ENCODE assay signal across 8 mouse cellular contexts in the genomic region with DNA sequence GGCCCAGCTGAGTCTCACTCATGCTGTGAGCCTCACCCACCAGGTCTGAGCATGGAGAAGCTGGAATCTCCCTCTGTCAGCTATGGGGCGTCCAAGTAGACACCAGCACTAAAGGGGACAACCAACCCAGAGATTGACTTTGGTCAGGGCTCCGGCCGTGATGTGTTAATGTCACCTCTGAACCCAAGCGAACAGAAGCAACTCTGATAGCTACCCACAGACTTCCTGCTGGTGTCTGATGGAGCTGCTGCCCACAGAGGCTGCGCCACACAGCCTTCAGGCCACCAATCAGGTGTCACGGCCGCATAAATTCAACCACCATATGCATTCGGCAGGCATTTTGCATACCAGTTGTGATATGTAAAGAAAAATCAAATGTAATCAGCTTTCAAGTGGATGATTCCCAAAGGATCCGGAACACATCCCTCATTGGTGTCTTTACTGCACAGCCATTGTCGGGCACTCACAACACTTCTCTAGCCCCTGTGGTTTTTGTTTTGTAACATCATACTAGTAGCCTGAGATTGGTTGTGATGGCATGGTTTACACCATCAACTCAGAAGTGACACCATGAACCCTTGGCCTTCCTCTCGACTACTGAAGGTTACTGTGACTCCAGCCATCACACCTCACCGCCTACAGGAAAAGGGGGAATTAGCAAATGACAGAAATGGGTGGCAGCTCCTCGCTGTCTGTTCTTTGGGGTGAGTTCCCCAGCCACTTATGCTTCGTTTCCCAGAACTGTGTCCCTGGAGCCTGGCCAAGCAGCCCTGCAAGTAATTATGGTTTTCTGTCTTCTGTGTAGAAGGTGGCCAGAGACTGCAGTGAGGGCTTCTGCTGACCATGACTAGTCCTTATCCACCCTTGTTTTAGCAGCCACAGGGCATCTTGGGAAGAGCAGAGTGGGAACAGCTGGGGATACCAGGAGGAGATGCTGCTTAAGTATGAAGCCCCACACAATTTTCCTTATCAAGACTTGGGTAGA.
DNase-seq lines count a peak whose midpoint lies in the region; ATAC-seq lines count a peak whose summit lies in the region.

No protein-coding gene starts in this region.

- peak; percentile 56 for DNase-seq in intestine, embryonic 14.5 days (ENCODE audit: low spot score)
- peak; percentile 34 for DNase-seq in NIH3T3 (ENCODE audit: low read depth)
- peak; percentile 41 for DNase-seq in forebrain, embryonic 14.5 days (ENCODE audit: low spot score)
- DNase-seq in embryo, embryonic 10.5 days (ENCODE audit: low spot score), result no peak
- no peak for DNase-seq in left cerebral cortex, adult 8-10 months (ENCODE audit: low spot score in 2 of 2)
- no peak for DNase-seq in thymus, postnatal 14 days

- H3K27ac ChIP-seq in intestine, embryonic 14.5 days (ENCODE audit: low read depth), result peak overlapping the region; percentile 57; the same call in 1 of the 2 replicates
- H3K27ac ChIP-seq in intestine, embryonic 16.5 days (ENCODE audit: low read length), result no peak overlapping the region
- H3K27ac ChIP-seq in forebrain, embryonic 14.5 days (ENCODE audit: low read depth, low read length), result peak overlapping the region; percentile 68
- peak overlapping the region; percentile 58 for H3K27ac ChIP-seq in liver, embryonic 16.5 days (ENCODE audit: low read length)

- no peaks in the 10 kb centered on the region for H3K27me3 ChIP-seq in intestine, embryonic 14.5 days (replicated peaks; ENCODE audit: control insufficient read depth, insufficient read depth, low read length)
- no peaks in the 10 kb centered on the region for H3K27me3 ChIP-seq in intestine, embryonic 16.5 days (replicated peaks; ENCODE audit: control insufficient read depth, insufficient read depth, low read length)
- H3K27me3 ChIP-seq in forebrain, embryonic 14.5 days (replicated peaks; ENCODE audit: control insufficient read depth, insufficient read depth, low read length), result no peaks in the 10 kb centered on the region
- no peaks in the 10 kb centered on the region for H3K27me3 ChIP-seq in liver, embryonic 16.5 days (ENCODE audit: control insufficient read depth, insufficient read depth, low read depth, low read length)

- H3K4me2 ChIP-seq in intestine, embryonic 14.5 days (ENCODE audit: low read length), result no peak overlapping the region
- no peak overlapping the region for H3K4me2 ChIP-seq in intestine, embryonic 16.5 days (ENCODE audit: low read depth, low read length)
- H3K4me2 ChIP-seq in forebrain, embryonic 14.5 days (ENCODE audit: low read length), result no peak overlapping the region
- H3K4me2 ChIP-seq in liver, embryonic 16.5 days (ENCODE audit: low read depth, low read length), result no peak overlapping the region

- H3K36me3 ChIP-seq in intestine, embryonic 14.5 days (ENCODE audit: control insufficient read depth, insufficient read depth, low read length), result peaks cover 27% of the 10 kb centered on the region
- peaks cover 15% of the 10 kb centered on the region for H3K36me3 ChIP-seq in intestine, embryonic 16.5 days (ENCODE audit: control insufficient read depth, insufficient read depth, low read length)
- H3K36me3 ChIP-seq in forebrain, embryonic 14.5 days (ENCODE audit: control insufficient read depth, insufficient read depth, low read length), result peaks cover 65% of the 10 kb centered on the region
- no peaks in the 10 kb centered on the region for H3K36me3 ChIP-seq in liver, embryonic 16.5 days (ENCODE audit: control insufficient read depth, insufficient read depth)

- no peak for ATAC-seq in intestine, embryonic 14.5 days (replicated peaks; ENCODE audit: low FRiP score, low TSS enrichment, low read depth)
- no peak for ATAC-seq in intestine, embryonic 16.5 days
- ATAC-seq in forebrain, embryonic 14.5 days, result peak; percentile 2; the same call in 1 of the 2 replicates
- peak; percentile 32; the same call in 1 of the 2 replicates for ATAC-seq in liver, embryonic 16.5 days (ENCODE audit: low read depth)

- H3K9ac ChIP-seq in intestine, embryonic 14.5 days (ENCODE audit: low read length), result no peak overlapping the region
- H3K9ac ChIP-seq in intestine, embryonic 16.5 days (ENCODE audit: low read depth, low read length), result no peak overlapping the region
- no peak overlapping the region for H3K9ac ChIP-seq in forebrain, embryonic 14.5 days (ENCODE audit: low read length)
- no peak overlapping the region for H3K9ac ChIP-seq in liver, embryonic 16.5 days (ENCODE audit: low read depth, low read length)

- no peak overlapping the region for H3K4me3 ChIP-seq in intestine, embryonic 14.5 days (ENCODE audit: low read depth, low read length)
- H3K4me3 ChIP-seq in intestine, embryonic 16.5 days (ENCODE audit: low read length), result no peak overlapping the region
- no peak overlapping the region for H3K4me3 ChIP-seq in forebrain, embryonic 14.5 days (ENCODE audit: low read depth, low read length)
- H3K4me3 ChIP-seq in liver, embryonic 16.5 days (ENCODE audit: low read depth, low read length), result no peak overlapping the region

- H3K4me1 ChIP-seq in intestine, embryonic 14.5 days (replicated peaks; ENCODE audit: control insufficient read depth, insufficient read depth, low read length), result peaks cover 25% of the 10 kb centered on the region
- H3K4me1 ChIP-seq in intestine, embryonic 16.5 days (ENCODE audit: control insufficient read depth, insufficient read depth, low read length), result peaks cover 9% of the 10 kb centered on the region
- H3K4me1 ChIP-seq in forebrain, embryonic 14.5 days (ENCODE audit: control insufficient read depth, insufficient read depth, low read length), result peaks cover 20% of the 10 kb centered on the region
- H3K4me1 ChIP-seq in liver, embryonic 16.5 days (ENCODE audit: control insufficient read depth, low read depth, low read length), result peaks cover 12% of the 10 kb centered on the region

- WGBS in intestine, embryonic 14.5 days, result 82% methylated on average over 14 of the region's 14 CpGs
- 85% methylated on average over 14 of the region's 14 CpGs for WGBS in intestine, embryonic 16.5 days
- 73% methylated on average over 14 of the region's 14 CpGs for WGBS in forebrain, embryonic 14.5 days
- 51% methylated on average over 14 of the region's 14 CpGs for WGBS in liver, embryonic 16.5 days (ENCODE audit: insufficient replicate concordance)

- H3K9me3 ChIP-seq in intestine, embryonic 14.5 days (ENCODE audit: control insufficient read depth, low read length), result no peaks in the 10 kb centered on the region
- no peaks in the 10 kb centered on the region for H3K9me3 ChIP-seq in intestine, embryonic 16.5 days (ENCODE audit: control insufficient read depth, low read length)
- no peaks in the 10 kb centered on the region for H3K9me3 ChIP-seq in forebrain, embryonic 14.5 days (replicated peaks; ENCODE audit: control insufficient read depth, low read length)
- H3K9me3 ChIP-seq in liver, embryonic 16.5 days (replicated peaks; ENCODE audit: control insufficient read depth, low read length), result no peaks in the 10 kb centered on the region

Comparison
In these comparisons a context has a peak if more than half of its experiments do, and no peak if none do; other contexts are left out.
1. ATAC-seq: peak in forebrain, embryonic 14.5 days (single experiment) and liver, embryonic 16.5 days (single experiment); none in intestine, embryonic 14.5 days (single experiment) and intestine, embryonic 16.5 days (single experiment).
2. DNase-seq: peak in intestine, embryonic 14.5 days (single experiment), NIH3T3 (single experiment) and forebrain, embryonic 14.5 days (single experiment); none in embryo, embryonic 10.5 days (single experiment), left cerebral cortex, adult 8-10 months (0 of 2) and thymus, postnatal 14 days (single experiment).